Mouse (Mus musculus) c-Kit-negative CD71-positive TER-119-positive erythroid progenitor cells, embryonic 14.5 days (primary cell): ENCODE results near the gene Immp1l.

Source experiments
- DNase-seq: peaks from one replicate; pipeline ENCODE4 v3.0.0-alpha.2; 2013; ENCODE audit warnings: low read depth, low spot score

The Immp1l gene

GRCm38 (mm10) chr2:105903896-105904756 lies at the start of gene Immp1l, which contains the start of gene Elp4:
TSS of gene Immp1l (plus strand) at chr2:105904638.
TSS of gene Elp4 (minus strand) at chr2:105904564.
- peak; percentile 96 for DNase-seq

DNA sequence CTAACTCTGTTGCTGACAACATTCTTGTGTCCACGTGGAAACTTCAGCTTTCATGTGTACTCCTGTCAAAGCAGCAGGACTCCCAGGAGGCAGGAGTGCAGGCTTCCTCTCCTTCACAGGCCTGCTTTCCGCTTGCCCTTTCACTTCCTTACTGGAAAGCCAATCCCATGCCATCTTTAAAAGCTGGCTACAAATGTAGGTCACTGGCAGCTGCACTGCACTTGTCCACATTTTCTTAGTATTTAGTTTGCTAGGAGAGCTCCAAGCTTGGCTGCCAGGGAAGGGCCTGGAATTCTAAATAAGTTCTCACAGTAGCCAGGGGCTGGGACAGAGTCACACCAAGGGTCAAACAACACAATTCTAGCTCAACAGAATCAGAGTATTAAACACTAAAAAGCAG lies 49.7 kb upstream of the Immp1l start:
- no peak for DNase-seq

DNA sequence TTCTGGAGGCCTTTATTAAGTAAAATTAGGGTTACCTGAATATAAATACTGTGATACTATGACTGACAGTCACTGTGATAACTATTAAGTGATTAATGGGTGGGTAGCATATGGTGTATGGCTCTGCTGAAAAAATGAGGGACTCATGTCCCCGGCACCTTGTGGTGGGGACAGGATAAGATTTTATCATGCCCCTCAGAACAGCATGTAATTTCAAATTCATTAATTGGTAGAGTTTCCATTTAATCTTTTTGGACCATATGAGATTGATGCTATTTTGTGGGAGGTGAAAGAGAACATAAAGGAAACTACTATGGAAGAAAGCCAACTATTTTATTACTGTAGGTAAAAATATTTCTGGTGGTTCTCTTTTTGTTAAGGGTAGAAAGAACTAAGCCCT lies 31.0 kb upstream of the Immp1l start:
- DNase-seq = no peak

DNA sequence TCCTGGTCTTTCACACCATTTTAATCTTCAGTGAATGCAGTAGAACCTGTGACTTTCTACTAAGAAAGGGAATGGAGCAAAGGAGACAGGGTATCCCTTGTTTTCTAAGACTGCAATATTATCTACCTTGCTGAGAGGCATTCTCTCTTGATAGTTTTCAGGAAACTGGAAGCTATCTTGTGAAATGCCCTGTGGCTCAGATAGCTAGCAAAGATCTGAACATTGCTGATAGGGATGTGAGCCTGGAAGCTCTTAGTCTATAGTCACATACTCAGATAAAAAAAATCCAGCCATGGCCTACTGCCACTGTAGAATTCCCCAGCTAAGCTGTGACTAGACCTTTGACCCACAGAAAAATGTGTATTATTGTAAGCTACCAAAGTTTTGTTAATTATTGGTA lies 13.6 kb upstream of the Immp1l start:
- no peak for DNase-seq

DNA sequence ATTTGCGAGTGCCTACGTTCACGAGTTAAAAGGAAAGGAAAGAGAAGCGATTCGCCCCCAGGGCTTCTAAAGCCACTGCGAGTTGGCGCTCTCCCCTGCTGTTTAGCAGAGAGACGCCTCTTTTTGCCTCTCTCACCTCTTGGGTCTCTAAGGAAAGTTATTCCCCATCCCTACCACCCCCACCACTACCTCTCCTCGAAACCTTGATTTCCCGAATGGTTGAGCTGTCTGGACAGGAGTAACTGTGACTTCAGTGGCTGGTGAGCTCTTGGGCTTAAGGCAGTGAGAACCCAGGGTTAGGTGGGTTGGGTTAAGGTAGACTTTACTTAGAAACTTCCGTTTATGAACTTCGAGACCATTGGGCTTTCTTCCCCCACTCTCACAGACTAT lies 314 bp downstream of the Immp1l start:
- DNase-seq = no peak

DNA sequence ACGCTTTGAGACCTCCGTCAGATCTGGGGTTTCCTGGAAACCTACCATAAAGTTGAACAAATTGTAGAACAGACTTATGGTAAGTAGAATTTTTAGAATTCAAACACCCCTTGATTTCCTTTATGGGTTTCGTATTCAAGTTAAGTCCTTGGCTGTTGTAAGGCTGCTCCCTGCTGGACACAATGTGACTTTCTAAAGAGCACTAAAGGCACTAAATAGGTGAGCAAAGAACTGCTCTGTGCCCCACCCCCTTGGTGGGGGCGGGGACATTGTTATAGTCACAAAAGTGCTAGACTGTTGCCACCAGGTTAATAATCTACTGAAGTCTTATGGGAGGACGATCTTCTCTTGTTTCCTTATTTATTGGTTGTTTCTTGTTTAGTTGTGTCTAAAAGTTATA lies 3.9 kb downstream of the Immp1l start:
- DNase-seq = no peak

- no peak for DNase-seq
Observed at GRCm38 (mm10) chr2:105910611-105911010, 6.2 kb downstream of the Immp1l start.

DNA sequence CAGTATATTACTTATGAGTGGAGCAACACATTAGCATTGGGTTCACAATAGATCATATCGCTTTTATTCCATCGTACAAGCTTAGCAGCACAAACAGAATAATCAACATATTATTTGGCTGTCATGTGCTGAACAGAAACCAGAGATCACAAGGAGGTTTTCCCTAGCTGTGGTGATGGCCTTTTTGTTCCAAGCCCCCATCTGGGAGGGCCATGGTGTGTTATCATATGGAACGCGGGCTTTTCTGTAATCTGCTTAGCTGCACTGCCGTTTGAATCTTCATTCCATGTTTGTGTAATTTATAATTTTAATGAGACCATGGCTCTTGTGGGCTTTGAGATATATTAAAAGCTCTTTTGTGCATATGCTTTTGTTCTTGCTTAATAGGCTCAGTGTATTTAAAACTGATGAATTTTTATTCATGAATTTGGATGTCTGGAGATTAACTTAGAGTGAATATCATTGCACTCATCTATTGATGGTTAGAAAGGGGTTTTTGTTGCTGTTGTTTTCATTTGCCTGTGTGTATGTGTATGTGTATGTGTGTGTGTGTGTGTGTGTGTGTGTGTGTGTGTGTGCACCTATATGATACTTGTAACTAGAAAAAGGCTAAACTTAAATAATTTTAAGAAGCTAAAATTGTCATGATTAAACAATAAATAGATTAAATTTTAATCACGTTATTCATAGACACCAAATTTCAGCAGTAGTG lies 9.4 kb downstream of the Immp1l start:
- no peak for DNase-seq

DNA sequence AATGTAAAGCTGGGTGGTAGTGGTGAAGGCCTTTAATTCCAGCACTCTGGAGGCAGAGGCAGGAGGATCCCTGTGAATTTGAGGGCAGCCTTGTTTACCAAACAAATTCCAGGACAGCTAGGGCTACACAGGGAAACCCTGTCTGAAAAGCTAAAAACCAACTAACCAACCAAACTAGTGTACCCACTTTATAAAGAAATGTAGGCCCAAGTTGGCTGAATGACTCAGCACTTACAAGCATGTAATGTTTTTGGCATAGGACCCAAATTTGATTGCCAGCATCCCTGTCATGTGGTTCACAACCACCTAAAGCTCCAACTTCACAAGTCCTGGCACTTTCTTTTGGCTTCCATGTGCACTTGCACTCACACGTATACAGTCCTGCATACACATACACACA lies 12.2 kb downstream of the Immp1l start:
- no peak for DNase-seq

DNA sequence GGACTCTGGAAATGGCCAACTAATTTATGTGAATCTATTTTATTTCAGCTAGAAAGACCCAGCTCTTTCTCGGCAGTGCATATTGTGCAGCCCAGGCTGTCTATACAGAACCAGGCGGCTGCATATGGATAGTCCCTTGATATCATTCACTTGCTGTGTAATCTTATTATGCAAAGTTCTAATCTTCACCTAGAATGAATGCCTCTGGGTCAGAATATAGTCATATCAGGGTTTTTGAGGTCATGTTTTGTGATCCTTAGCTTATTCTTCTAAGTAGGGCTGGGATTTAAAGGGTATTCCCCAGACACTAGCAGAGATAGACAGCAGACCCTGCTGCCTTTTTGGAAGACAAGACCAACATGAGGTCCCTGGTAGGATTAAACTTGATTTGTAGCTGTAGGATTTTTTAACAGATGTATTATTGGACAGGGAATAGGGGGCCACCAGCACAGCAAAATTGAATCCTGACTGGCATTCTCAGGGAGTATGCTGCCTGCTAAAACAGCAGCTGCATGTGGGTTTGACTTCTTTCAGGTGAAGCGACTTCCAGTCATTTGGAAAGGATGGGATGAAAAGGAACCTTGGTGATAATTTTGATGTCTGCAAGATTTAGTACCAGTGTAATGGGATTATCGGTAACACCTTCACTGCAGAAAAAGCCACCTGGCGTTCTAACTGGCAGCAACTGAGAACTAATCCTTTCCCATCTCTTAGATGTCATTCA lies 13.3 kb downstream of the Immp1l start:
- no peak for DNase-seq

GRCm38 (mm10) chr2:105950131-105950530 lies 45.7 kb downstream of the Immp1l start:
- no peak for DNase-seq

DNA sequence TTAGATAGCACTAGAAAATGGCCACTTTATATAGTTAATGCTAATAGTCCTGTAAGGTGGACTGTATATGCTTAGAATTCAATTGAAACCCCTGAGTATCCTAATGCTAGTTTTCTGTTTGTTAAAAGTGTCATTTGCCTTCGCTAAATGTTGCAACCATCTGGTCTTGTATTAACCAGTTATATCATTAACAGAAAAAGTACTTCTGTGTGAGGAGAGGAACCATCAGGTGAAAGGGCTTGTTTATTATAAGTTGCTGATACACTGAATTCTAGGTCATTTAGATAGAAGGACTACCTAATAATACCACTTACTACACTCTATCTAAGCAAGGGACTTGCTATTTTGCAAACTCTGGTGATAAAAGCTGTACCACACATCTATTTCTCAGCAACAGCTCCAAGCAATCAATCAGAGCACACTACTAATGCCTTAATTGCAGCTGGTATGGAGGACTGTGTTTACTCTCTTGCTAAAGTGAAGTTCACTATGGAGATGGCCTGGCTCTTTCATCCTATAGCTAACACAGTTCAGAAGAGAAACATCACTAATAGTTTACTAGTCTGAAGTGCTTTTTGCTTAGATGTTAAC lies 47.0 kb downstream of the Immp1l start:
- DNase-seq = no peak

DNA sequence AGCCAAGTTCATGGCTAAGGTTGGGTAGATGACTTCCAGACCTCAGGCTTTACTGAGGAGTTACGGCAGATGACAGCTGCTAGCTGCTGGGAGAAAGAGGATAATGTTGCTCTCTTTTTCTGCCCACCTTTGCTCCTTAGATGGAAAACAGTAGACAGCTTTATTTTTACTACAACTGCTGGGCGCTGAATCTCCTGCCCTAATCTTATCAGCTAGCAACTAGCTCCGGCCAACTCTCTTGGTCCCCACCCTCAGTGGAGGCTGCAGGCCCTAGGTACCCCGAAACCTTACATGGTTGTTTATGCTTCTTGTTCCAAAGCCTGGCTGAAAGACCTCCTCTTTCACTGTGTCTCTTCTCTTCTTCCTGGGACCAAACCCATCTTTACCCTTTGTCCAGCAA lies 49.4 kb downstream of the Immp1l start:
- DNase-seq = no peak

- DNase-seq = no peak
Observed at GRCm38 (mm10) chr2:105963447-105963846, 59.0 kb downstream of the Immp1l start.

DNA sequence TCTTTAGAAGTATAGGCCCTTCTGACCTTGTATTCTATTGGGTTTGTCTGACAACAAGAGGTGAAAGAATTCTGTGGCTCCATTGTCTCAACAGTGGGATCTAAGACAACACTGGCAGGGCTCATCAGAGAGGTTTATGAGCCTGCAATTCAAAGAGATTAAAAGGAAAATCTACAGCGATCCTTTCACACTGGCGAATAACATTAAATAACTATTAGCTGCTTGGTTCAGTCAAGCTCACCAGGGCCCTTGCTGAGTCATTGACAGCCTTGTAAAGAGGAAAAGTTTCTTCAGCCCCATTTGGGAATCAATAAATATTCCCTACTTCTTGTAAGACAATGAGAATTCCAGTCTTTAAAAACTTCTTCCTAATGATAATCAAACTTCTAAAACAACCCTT lies 69.5 kb downstream of the Immp1l start:
- DNase-seq = no peak

- no peak for DNase-seq
Observed at GRCm38 (mm10) chr2:105978065-105978464, 73.6 kb downstream of the Immp1l start.

GRCm38 (mm10) chr2:105985206-105985605 lies 80.8 kb downstream of the Immp1l start:
- DNase-seq = no peak

- no peak for DNase-seq
Observed at GRCm38 (mm10) chr2:105987131-105987530, 82.7 kb downstream of the Immp1l start.

DNA sequence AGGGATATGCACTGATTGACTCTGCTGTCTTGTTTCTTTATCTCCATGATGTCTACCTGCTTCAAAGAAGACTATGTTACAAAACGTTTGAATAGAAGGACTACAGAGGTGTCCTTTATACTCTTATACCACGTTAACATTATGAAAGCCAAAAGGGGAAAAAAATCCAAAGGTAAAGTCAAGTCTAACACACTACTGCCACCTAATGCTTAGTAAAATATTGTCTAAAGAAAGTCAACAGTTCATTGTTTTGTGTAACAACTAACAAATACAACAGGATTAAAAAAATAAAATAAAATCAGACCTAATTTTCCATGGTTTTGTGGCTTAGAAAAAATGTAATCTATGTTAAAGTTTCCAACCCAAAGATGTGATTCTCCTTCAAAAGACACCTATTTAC lies 83.6 kb downstream of the Immp1l start:
- DNase-seq = no peak

GRCm38 (mm10) chr2:106002835-106003739 lies 98.6 kb downstream of the Immp1l start, which contains the start of gene Dnajc24:
TSS of gene Dnajc24 (minus strand) at chr2:106003549.
- DNase-seq = peak; percentile 82

GRCm38 (mm10) chr2:106008415-106008814 lies 104.0 kb downstream of the Immp1l start:
- no peak for DNase-seq
